Mouse (Mus musculus): ENCODE measurements around the gene Flt3. TPM values are rescaled to one million over a fixed set of nuclear protein-coding genes. Genes with fewer than 3 reads are reported as not detected.
A peak's percentile ranks its signal among the peaks of the same experiment; 100 is the strongest.

The Flt3 gene
- polyA plus RNA-seq, 1 experiment = 0.53 TPM

GRCm38 (mm10) chr5:147410585-147410984, 10.3 kb upstream of the Flt3 start:
- no peaks in the 10 kb centered on the region for H3K36me3 ChIP-seq (ENCODE audit: control insufficient read depth, insufficient read depth, low read length)
- no peak overlapping the region for H3K4me3 ChIP-seq (ENCODE audit: low read depth, low read length)
- H3K27me3 ChIP-seq (ENCODE audit: control insufficient read depth, insufficient read depth, low read length) = no peaks in the 10 kb centered on the region
- 80% methylated on average over 6 of the region's 6 CpGs for WGBS
- no peaks in the 10 kb centered on the region for H3K4me1 ChIP-seq (ENCODE audit: control insufficient read depth, insufficient read depth, insufficient read length, low read length)
- no peak overlapping the region for H3K27ac ChIP-seq (ENCODE audit: insufficient read depth, low read depth, low read length)
- TF ChIP-seq CTCF (IDR thresholded peaks at IDR 0.05; ENCODE audit: extremely low read depth, insufficient read length, insufficient replicate concordance, low read depth, low read length) = no peak

- TF ChIP-seq POLR2A (IDR thresholded peaks at IDR 0.05; ENCODE audit: low read depth, low read length) = no peak
- TF ChIP-seq CTCF (IDR thresholded peaks at IDR 0.05; ENCODE audit: extremely low read depth, insufficient read length, insufficient replicate concordance, low read depth, low read length) = no peak
- Histone ChIP-seq H3K27me3 (ENCODE audit: control insufficient read depth, insufficient read depth, low read length) (no peaks in the 10 kb centered on the region), H3K4me3 (ENCODE audit: low read depth, low read length) (peak overlapping the region; percentile 52), H3K27ac (ENCODE audit: insufficient read depth, low read depth, low read length) (no peak overlapping the region), H3K4me1 (ENCODE audit: control insufficient read depth, insufficient read depth, insufficient read length, low read length) (no peaks in the 10 kb centered on the region), H3K36me3 (ENCODE audit: control insufficient read depth, insufficient read depth, low read length) (no peaks in the 10 kb centered on the region)
- 50% methylated on average over 29 of the region's 29 CpGs for WGBS
Observed at GRCm38 (mm10) chr5:147408731-147409130, 8.4 kb upstream of the Flt3 start.

- WGBS = 78% methylated on average over 5 of the region's 5 CpGs
- Histone ChIP-seq H3K27me3 (ENCODE audit: control insufficient read depth, insufficient read depth, low read length) (peaks cover 6% of the 10 kb centered on the region), H3K4me1 (ENCODE audit: control insufficient read depth, insufficient read depth, insufficient read length, low read length) (no peaks in the 10 kb centered on the region), H3K4me3 (ENCODE audit: low read depth, low read length) (no peak overlapping the region), H3K36me3 (ENCODE audit: control insufficient read depth, insufficient read depth, low read length) (no peaks in the 10 kb centered on the region), H3K27ac (ENCODE audit: insufficient read depth, low read depth, low read length) (no peak overlapping the region)
- TF ChIP-seq POLR2A (IDR thresholded peaks at IDR 0.05; ENCODE audit: low read depth, low read length) = no peak
- no peak for TF ChIP-seq CTCF (IDR thresholded peaks at IDR 0.05; ENCODE audit: extremely low read depth, insufficient read length, insufficient replicate concordance, low read depth, low read length)
Observed at GRCm38 (mm10) chr5:147406135-147406534, 5.8 kb upstream of the Flt3 start.

GRCm38 (mm10) chr5:147402505-147402904, 2.2 kb upstream of the Flt3 start:
- no peaks in the 10 kb centered on the region for H3K36me3 ChIP-seq (ENCODE audit: control insufficient read depth, insufficient read depth, low read length)
- H3K4me1 ChIP-seq (ENCODE audit: control insufficient read depth, insufficient read depth, insufficient read length, low read length) = no peaks in the 10 kb centered on the region
- no peak overlapping the region for H3K4me3 ChIP-seq (ENCODE audit: low read depth, low read length)
- H3K27ac ChIP-seq (ENCODE audit: insufficient read depth, low read depth, low read length) = no peak overlapping the region
- no peak for TF ChIP-seq CTCF (IDR thresholded peaks at IDR 0.05; ENCODE audit: extremely low read depth, insufficient read length, insufficient replicate concordance, low read depth, low read length)
- 16% methylated on average over 5 of the region's 5 CpGs for WGBS
- H3K27me3 ChIP-seq (ENCODE audit: control insufficient read depth, insufficient read depth, low read length) = peaks cover 24% of the 10 kb centered on the region

- H3K4me3 ChIP-seq (ENCODE audit: low read depth, low read length) = no peak overlapping the region
- H3K27me3 ChIP-seq (ENCODE audit: control insufficient read depth, insufficient read depth, low read length) = peaks cover 24% of the 10 kb centered on the region
- TF ChIP-seq CTCF (IDR thresholded peaks at IDR 0.05; ENCODE audit: extremely low read depth, insufficient read length, insufficient replicate concordance, low read depth, low read length) (no peak), POLR2A (IDR thresholded peaks at IDR 0.05; ENCODE audit: low read depth, low read length) (no peak)
- no peak overlapping the region for H3K27ac ChIP-seq (ENCODE audit: insufficient read depth, low read depth, low read length)
- no peaks in the 10 kb centered on the region for H3K36me3 ChIP-seq (ENCODE audit: control insufficient read depth, insufficient read depth, low read length)
- 27% methylated on average over 11 of the region's 11 CpGs for WGBS
- H3K4me1 ChIP-seq (ENCODE audit: control insufficient read depth, insufficient read depth, insufficient read length, low read length) = no peaks in the 10 kb centered on the region
Observed at GRCm38 (mm10) chr5:147401024-147401423, 735 bp upstream of the Flt3 start.

- TF ChIP-seq CTCF (IDR thresholded peaks at IDR 0.05; ENCODE audit: extremely low read depth, insufficient read length, insufficient replicate concordance, low read depth, low read length) = no peak
- no peak for TF ChIP-seq POLR2A (IDR thresholded peaks at IDR 0.05; ENCODE audit: low read depth, low read length)
- Histone ChIP-seq H3K4me1 (ENCODE audit: control insufficient read depth, insufficient read depth, insufficient read length, low read length) (no peaks in the 10 kb centered on the region), H3K4me3 (ENCODE audit: low read depth, low read length) (peak overlapping the region; percentile 37), H3K36me3 (ENCODE audit: control insufficient read depth, insufficient read depth, low read length) (no peaks in the 10 kb centered on the region), H3K27ac (ENCODE audit: insufficient read depth, low read depth, low read length) (no peak overlapping the region), H3K27me3 (ENCODE audit: control insufficient read depth, insufficient read depth, low read length) (peaks cover 24% of the 10 kb centered on the region)
- 3% methylated on average over 17 of the region's 17 CpGs for WGBS
Observed at GRCm38 (mm10) chr5:147400505-147400979, 253 bp upstream of the Flt3 start.

- peaks cover 8% of the 10 kb centered on the region for H3K27me3 ChIP-seq (ENCODE audit: control insufficient read depth, insufficient read depth, low read length)
- no peaks in the 10 kb centered on the region for H3K36me3 ChIP-seq (ENCODE audit: control insufficient read depth, insufficient read depth, low read length)
- TF ChIP-seq POLR2A (IDR thresholded peaks at IDR 0.05; ENCODE audit: low read depth, low read length) (no peak), CTCF (IDR thresholded peaks at IDR 0.05; ENCODE audit: extremely low read depth, insufficient read length, insufficient replicate concordance, low read depth, low read length) (no peak)
- no peak overlapping the region for H3K4me3 ChIP-seq (ENCODE audit: low read depth, low read length)
- 15% methylated on average over 1 of the region's 1 CpGs for WGBS
- H3K27ac ChIP-seq (ENCODE audit: insufficient read depth, low read depth, low read length) = no peak overlapping the region
- H3K4me1 ChIP-seq (ENCODE audit: control insufficient read depth, insufficient read depth, insufficient read length, low read length) = no peaks in the 10 kb centered on the region
Observed at GRCm38 (mm10) chr5:147395050-147395449, 5.2 kb downstream of the Flt3 start.
